Mouse (Mus musculus): Measurements from ENCODE around the gene Zfp263. TPM values are rescaled to one million over a fixed set of nuclear protein-coding genes. Genes with fewer than 3 reads are reported as not detected.
A peak's percentile ranks its signal among the peaks of the same experiment; 100 is the strongest.

Zfp263 gene
- polyA plus RNA-seq (2015; fragmentation: Nextera tagmentation; extraction: Ambion mirVana), result 57.0 and 59.2 TPM in 2 replicates

- Histone ChIP-seq H3K27ac (peak within 1 kb of the TSS; percentile 80), H3K36me3 (ENCODE audit: poor library complexity, severe bottlenecking) (peaks cover 29% of the 10 kb centered on the region), H3K4me1 (peaks cover 27% of the 10 kb centered on the region), H3K27me3 (no peaks in the 10 kb centered on the region), H3K9ac (peak within 1 kb of the TSS; percentile 88), H3K4me2 (peak within 1 kb of the TSS; percentile 91), H3K4me3 (peak within 1 kb of the TSS; percentile 91), H3K9me3 (replicated peaks) (peaks cover 7% of the 10 kb centered on the region)
- WGBS, result under 1% methylated on average over 42 of the region's 42 CpGs
- peak; percentile 98 for ATAC-seq
Observed at GRCm38 (mm10) chr16:3743503-3744185, at the start of gene Zfp263. Zfp263 (plus strand) TSS chr16:3744093.

GRCm38 (mm10) chr16:3699281-3699680 is 44.6 kb upstream of the Zfp263 start:
- Histone ChIP-seq H3K4me1 (no peaks in the 10 kb centered on the region), H3K27ac (no peak overlapping the region), H3K4me2 (no peak overlapping the region), H3K9ac (no peak overlapping the region), H3K4me3 (no peak overlapping the region), H3K27me3 (no peaks in the 10 kb centered on the region), H3K36me3 (ENCODE audit: poor library complexity, severe bottlenecking) (no peaks in the 10 kb centered on the region), H3K9me3 (replicated peaks) (0 out of 2 replicates have a peak, but pooled peaks cover 9% of the 10 kb centered on the region)
- WGBS, result 91% methylated on average over 8 of the region's 8 CpGs
- no peak for ATAC-seq

GRCm38 (mm10) chr16:3700893-3701292 is 43.0 kb upstream of the Zfp263 start:
- Histone ChIP-seq H3K27me3 (no peaks in the 10 kb centered on the region), H3K9me3 (replicated peaks) (0 out of 2 replicates have a peak, but pooled peaks cover 9% of the 10 kb centered on the region), H3K36me3 (ENCODE audit: poor library complexity, severe bottlenecking) (no peaks in the 10 kb centered on the region), H3K9ac (no peak overlapping the region), H3K27ac (no peak overlapping the region), H3K4me3 (no peak overlapping the region), H3K4me2 (no peak overlapping the region), H3K4me1 (no peaks in the 10 kb centered on the region)
- 76% methylated on average over 1 of the region's 1 CpGs for WGBS
- no peak for ATAC-seq

- no peak for ATAC-seq
- no peak overlapping the region for H3K4me3 ChIP-seq
- no peak overlapping the region for H3K4me2 ChIP-seq
- peaks cover 14% of the 10 kb centered on the region for H3K9me3 ChIP-seq (replicated peaks)
- no peaks in the 10 kb centered on the region for H3K36me3 ChIP-seq (ENCODE audit: poor library complexity, severe bottlenecking)
- no peak overlapping the region for H3K9ac ChIP-seq
- H3K27me3 ChIP-seq, result no peaks in the 10 kb centered on the region
- WGBS, result 92% methylated on average over 6 of the region's 6 CpGs
- H3K4me1 ChIP-seq, result no peaks in the 10 kb centered on the region
- H3K27ac ChIP-seq, result no peak overlapping the region
Observed at GRCm38 (mm10) chr16:3706680-3707079, 37.2 kb upstream of the Zfp263 start.

GRCm38 (mm10) chr16:3714731-3715130 is 29.2 kb upstream of the Zfp263 start:
- no peak overlapping the region for H3K4me2 ChIP-seq
- ATAC-seq, result no peak
- no peak overlapping the region for H3K9ac ChIP-seq
- no peaks in the 10 kb centered on the region for H3K27me3 ChIP-seq
- 89% methylated on average over 2 of the region's 2 CpGs for WGBS
- H3K27ac ChIP-seq, result no peak overlapping the region
- no peaks in the 10 kb centered on the region for H3K4me1 ChIP-seq
- H3K9me3 ChIP-seq (replicated peaks), result no peaks in the 10 kb centered on the region; the same call in 1 of the 2 replicates
- H3K36me3 ChIP-seq (ENCODE audit: poor library complexity, severe bottlenecking), result no peaks in the 10 kb centered on the region
- no peak overlapping the region for H3K4me3 ChIP-seq

- Histone ChIP-seq H3K27me3 (no peaks in the 10 kb centered on the region), H3K9me3 (replicated peaks) (no peaks in the 10 kb centered on the region), H3K36me3 (ENCODE audit: poor library complexity, severe bottlenecking) (no peaks in the 10 kb centered on the region), H3K4me2 (no peak within 1 kb of the TSS), H3K4me1 (no peaks in the 10 kb centered on the region), H3K9ac (no peak within 1 kb of the TSS), H3K27ac (no peak within 1 kb of the TSS), H3K4me3 (no peak within 1 kb of the TSS)
- WGBS, result 95% methylated on average over 6 of the region's 6 CpGs
- ATAC-seq, result no peak
Observed at GRCm38 (mm10) chr16:3717980-3718379, 25.9 kb upstream of the Zfp263 start, which contains the start of gene Mefv. Mefv (minus strand) TSS chr16:3718097.

- no peak overlapping the region for H3K27ac ChIP-seq
- 83% methylated on average over 3 of the region's 3 CpGs for WGBS
- H3K9me3 ChIP-seq (replicated peaks), result no peaks in the 10 kb centered on the region
- H3K4me3 ChIP-seq, result no peak overlapping the region
- H3K4me1 ChIP-seq, result no peaks in the 10 kb centered on the region
- H3K9ac ChIP-seq, result no peak overlapping the region
- H3K27me3 ChIP-seq, result no peaks in the 10 kb centered on the region
- ATAC-seq, result no peak
- H3K36me3 ChIP-seq (ENCODE audit: poor library complexity, severe bottlenecking), result no peaks in the 10 kb centered on the region
- H3K4me2 ChIP-seq, result no peak overlapping the region
Observed at GRCm38 (mm10) chr16:3723231-3723630, 20.7 kb upstream of the Zfp263 start.

- H3K27ac ChIP-seq, result no peak overlapping the region
- WGBS, result 88% methylated on average over 6 of the region's 6 CpGs
- H3K36me3 ChIP-seq (ENCODE audit: poor library complexity, severe bottlenecking), result no peaks in the 10 kb centered on the region
- ATAC-seq, result no peak
- H3K4me1 ChIP-seq, result no peaks in the 10 kb centered on the region
- no peak overlapping the region for H3K4me2 ChIP-seq
- H3K4me3 ChIP-seq, result no peak overlapping the region
- H3K27me3 ChIP-seq, result no peaks in the 10 kb centered on the region
- no peaks in the 10 kb centered on the region for H3K9me3 ChIP-seq (replicated peaks)
- no peak overlapping the region for H3K9ac ChIP-seq
Observed at GRCm38 (mm10) chr16:3727980-3728720, 15.7 kb upstream of the Zfp263 start.

- no peaks in the 10 kb centered on the region for H3K27me3 ChIP-seq
- no peaks in the 10 kb centered on the region for H3K9me3 ChIP-seq (replicated peaks)
- WGBS, result 91% methylated on average over 4 of the region's 4 CpGs
- H3K36me3 ChIP-seq (ENCODE audit: poor library complexity, severe bottlenecking), result no peaks in the 10 kb centered on the region
- no peak overlapping the region for H3K4me3 ChIP-seq
- H3K4me2 ChIP-seq, result no peak overlapping the region
- no peak for ATAC-seq
- no peak overlapping the region for H3K27ac ChIP-seq
- H3K9ac ChIP-seq, result no peak overlapping the region
- H3K4me1 ChIP-seq, result no peaks in the 10 kb centered on the region
Observed at GRCm38 (mm10) chr16:3732612-3733011, 11.3 kb upstream of the Zfp263 start.

- H3K36me3 ChIP-seq (ENCODE audit: poor library complexity, severe bottlenecking), result no peaks in the 10 kb centered on the region
- H3K9me3 ChIP-seq (replicated peaks), result no peaks in the 10 kb centered on the region
- H3K4me3 ChIP-seq, result no peak overlapping the region
- ATAC-seq, result no peak
- H3K9ac ChIP-seq, result no peak overlapping the region
- H3K27me3 ChIP-seq, result no peaks in the 10 kb centered on the region
- no peak overlapping the region for H3K27ac ChIP-seq
- WGBS, result 85% methylated on average over 1 of the region's 1 CpGs
- no peak overlapping the region for H3K4me2 ChIP-seq
- H3K4me1 ChIP-seq, result no peaks in the 10 kb centered on the region
Observed at GRCm38 (mm10) chr16:3733198-3733732, 10.6 kb upstream of the Zfp263 start.

- peaks cover 27% of the 10 kb centered on the region for H3K4me1 ChIP-seq
- H3K27me3 ChIP-seq, result no peaks in the 10 kb centered on the region
- no peak overlapping the region for H3K9ac ChIP-seq
- 0 out of 2 replicates have a peak, but pooled peaks cover 2% of the 10 kb centered on the region for H3K9me3 ChIP-seq (replicated peaks)
- no peak for ATAC-seq
- 95% methylated on average over 6 of the region's 6 CpGs for WGBS
- H3K4me3 ChIP-seq, result no peak overlapping the region
- H3K4me2 ChIP-seq, result no peak overlapping the region
- peaks cover 19% of the 10 kb centered on the region for H3K36me3 ChIP-seq (ENCODE audit: poor library complexity, severe bottlenecking)
- no peak overlapping the region for H3K27ac ChIP-seq
Observed at GRCm38 (mm10) chr16:3742466-3742865, 1.4 kb upstream of the Zfp263 start.

GRCm38 (mm10) chr16:3744186-3744700 is 350 bp downstream of the Zfp263 start:
- no peaks in the 10 kb centered on the region for H3K27me3 ChIP-seq
- H3K9me3 ChIP-seq (replicated peaks), result peaks cover 13% of the 10 kb centered on the region
- H3K27ac ChIP-seq, result peak overlapping the region; percentile 80
- under 1% methylated on average over 32 of the region's 32 CpGs for WGBS
- peak overlapping the region; percentile 91 for H3K4me2 ChIP-seq
- H3K4me1 ChIP-seq, result peaks cover 27% of the 10 kb centered on the region
- ATAC-seq, result no peak
- H3K9ac ChIP-seq, result peak overlapping the region; percentile 88
- H3K36me3 ChIP-seq (ENCODE audit: poor library complexity, severe bottlenecking), result peaks cover 35% of the 10 kb centered on the region
- H3K4me3 ChIP-seq, result peak overlapping the region; percentile 91
